Mouse (Mus musculus) myocyte (in vitro differentiated cells): Measurements from ENCODE around the gene Lnx2.

Experiments
- MYOD1 ChIP-seq, 3 experiments: IDR thresholded peaks; one replicate each; pipeline ENCODE4 v1.6.1; 2011; ENCODE audit warnings: control low read depth in 2 of 3, low read depth in 2 of 3, mild to moderate bottlenecking in 2 of 3, moderate library complexity in 1 of 3; ENCODE audit not compliant: insufficient read length in 2 of 3, control insufficient read depth in 1 of 3
- POLR2A ChIP-seq: IDR thresholded peaks from one replicate; pipeline ENCODE4 v1.6.1; 2011; ENCODE audit warnings: low read depth, mild to moderate bottlenecking, control low read depth, moderate library complexity; ENCODE audit not compliant: insufficient read length

GRCm38 (mm10) chr5:147070791-147071516 is 5.4 kb downstream of the Lnx2 start:
- TF ChIP-seq POLR2A = no peak
- TF ChIP-seq MYOD1 (IDR thresholded peaks at IDR 0.05; ENCODE audit: control insufficient read depth in 1 of 3, insufficient read length in 2 of 3, low read depth in 2 of 3) = no peak
